Mouse (Mus musculus): ENCODE data around the gene Otc.

The Otc gene

GRCm38 (mm10) chrX:10251852-10252504 lies at the start of gene Otc:
Otc (plus strand) TSS chrX:10252305.
- no peak for DNase-seq (ENCODE audit: low spot score in 2 of 2)

DNA sequence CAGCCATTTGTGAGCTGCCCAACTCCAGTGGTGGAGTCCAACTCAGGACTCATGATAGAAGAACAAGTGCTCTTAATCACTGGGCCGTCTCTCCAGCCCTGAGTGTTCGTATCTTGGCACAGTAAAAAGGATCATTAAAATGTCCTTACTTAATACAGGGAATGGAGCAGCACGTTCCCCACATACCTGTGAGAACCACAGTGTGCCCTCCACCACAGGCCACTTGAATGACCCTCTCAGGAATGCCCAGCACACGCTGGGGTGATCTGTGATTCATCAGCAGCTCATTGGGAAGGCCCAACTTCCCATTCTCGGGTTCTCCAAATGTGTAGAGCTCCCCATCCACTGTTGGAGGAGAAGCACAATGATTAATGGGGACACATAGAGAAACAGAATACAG lies 46.2 kb upstream of the Otc start:
- no peak for DNase-seq (ENCODE audit: low spot score in 2 of 2)

- peak; percentile 5 to 8 for DNase-seq (ENCODE audit: low spot score in 2 of 2)
These were observed 36.1 kb upstream of the Otc start for GRCm38 (mm10) chrX:10215972-10216371.

- DNase-seq (ENCODE audit: low spot score in 2 of 2), result peak; percentile 82
These were observed 35.6 kb upstream of the Otc start, which contains the start of gene Rpgr for GRCm38 (mm10) chrX:10216410-10216949. Rpgr (minus strand) TSS chrX:10216920.

GRCm38 (mm10) chrX:10219281-10219680 lies 32.8 kb upstream of the Otc start:
- DNase-seq (ENCODE audit: low spot score in 2 of 2), result no peak

GRCm38 (mm10) chrX:10233051-10233450 lies 19.1 kb upstream of the Otc start:
- DNase-seq (ENCODE audit: low spot score in 2 of 2), result peak in 1 of 2 experiments; percentile 2

GRCm38 (mm10) chrX:10234617-10235016 lies 17.5 kb upstream of the Otc start:
- DNase-seq (ENCODE audit: low spot score in 2 of 2), result no peak

- DNase-seq (ENCODE audit: low spot score in 2 of 2), result no peak
These were observed 12.6 kb upstream of the Otc start for GRCm38 (mm10) chrX:10239515-10239914.

DNA sequence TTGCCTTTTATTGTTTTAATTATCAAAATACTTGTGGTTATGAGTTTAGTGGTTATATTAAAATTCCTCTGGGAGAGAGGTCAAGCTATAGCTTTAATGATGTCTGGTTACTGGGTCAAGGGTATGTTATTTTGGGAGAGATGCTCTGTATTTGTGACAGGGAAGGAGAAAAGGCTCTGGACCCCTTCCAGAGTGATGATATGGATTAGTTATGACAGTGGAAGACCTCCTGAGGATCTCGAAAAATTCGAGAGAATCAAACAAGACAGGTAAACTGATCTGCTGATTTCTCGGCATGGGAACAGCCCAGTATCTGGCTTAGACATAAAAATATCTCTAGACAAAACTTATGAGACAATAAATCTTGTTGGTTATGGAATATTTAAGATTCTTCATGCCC lies 8.2 kb upstream of the Otc start:
- no peak for DNase-seq (ENCODE audit: low spot score in 2 of 2)

DNA sequence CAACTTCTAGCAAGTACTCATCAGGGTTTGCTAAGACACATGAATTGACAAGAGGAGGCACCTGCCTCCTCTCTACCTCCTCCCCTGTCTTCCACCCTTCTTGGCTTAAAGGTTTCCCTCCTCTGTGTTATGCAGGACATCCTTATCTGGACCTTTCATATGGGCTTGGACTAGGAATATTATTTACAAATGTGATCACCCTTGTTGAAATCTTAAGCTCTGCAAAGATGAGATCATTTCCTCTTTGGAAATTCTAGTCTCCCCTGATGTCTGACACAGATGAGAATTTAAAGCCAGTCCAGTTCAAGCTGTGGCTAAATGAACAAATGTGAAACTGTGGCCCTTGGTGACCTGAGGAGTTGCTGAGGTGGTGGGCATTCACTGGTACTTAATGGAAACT lies 748 bp upstream of the Otc start:
- DNase-seq (ENCODE audit: low spot score in 2 of 2), result no peak

DNA sequence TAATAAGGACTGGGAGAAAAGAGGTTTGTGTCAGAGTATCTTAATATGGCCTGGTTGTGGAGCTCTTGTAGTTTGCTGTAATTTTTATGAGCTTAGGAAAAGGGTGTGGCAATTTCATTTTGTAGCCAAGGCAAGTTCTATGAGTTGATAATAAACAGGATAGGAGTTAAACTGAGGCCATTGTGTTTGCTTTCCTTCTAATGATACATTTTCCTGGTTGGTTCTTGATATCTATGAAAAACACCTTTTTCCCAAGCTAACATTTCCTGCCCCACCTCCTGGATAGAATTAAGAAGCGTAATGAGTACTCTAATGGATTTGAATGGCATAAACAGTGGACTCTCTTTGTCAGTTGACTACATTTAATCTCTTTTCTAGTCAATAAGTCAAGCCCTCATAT lies 5.7 kb downstream of the Otc start:
- DNase-seq (ENCODE audit: low spot score in 2 of 2), result no peak

DNA sequence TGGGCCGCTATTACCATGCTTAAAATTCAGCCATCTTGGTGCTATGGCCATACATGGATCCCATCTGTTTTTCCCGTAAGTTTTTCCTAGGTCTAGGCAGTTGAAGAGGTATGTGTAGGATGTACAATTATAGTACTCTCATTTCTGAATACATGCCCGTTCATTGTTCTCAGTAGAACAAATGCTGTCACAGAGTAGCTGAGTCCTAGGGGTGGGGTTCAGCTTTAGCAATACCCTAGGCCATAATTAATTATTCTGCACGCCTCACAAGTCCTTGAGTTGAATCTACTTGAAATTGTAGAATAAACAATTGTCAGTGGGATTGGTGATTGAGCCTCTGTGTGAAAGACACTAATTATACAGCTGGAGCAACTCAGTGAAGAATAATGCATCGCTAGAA lies 6.2 kb downstream of the Otc start:
- DNase-seq (ENCODE audit: low spot score in 2 of 2), result no peak

- no peak for DNase-seq (ENCODE audit: low spot score in 2 of 2)
These were observed 16.2 kb downstream of the Otc start for GRCm38 (mm10) chrX:10268308-10268707.

- no peak for DNase-seq (ENCODE audit: low spot score in 2 of 2)
These were observed 16.8 kb downstream of the Otc start for GRCm38 (mm10) chrX:10268761-10269437.

DNA sequence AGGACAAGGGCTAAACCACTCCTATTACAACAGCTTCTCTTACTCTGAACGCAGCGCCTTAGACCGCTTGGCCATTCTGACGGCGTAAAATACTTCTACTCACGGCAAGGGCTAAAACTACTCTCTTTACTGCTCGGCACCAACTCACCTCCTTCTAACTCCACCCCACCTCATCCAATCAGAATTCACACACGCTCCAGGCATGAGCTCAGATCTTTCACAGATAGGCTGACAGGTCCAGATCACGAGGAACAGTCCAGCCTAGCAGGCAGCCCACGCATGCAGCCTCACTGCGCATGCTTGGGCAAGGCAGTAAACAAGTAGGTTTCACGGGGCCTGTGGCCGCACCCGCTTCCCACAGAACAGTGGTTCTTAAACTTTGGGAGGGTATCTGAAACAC lies 45.2 kb downstream of the Otc start:
- no peak for DNase-seq (ENCODE audit: low spot score in 2 of 2)

- DNase-seq (ENCODE audit: low spot score in 2 of 2), result no peak
These were observed 66.1 kb downstream of the Otc start for GRCm38 (mm10) chrX:10318176-10318575.

- no peak for DNase-seq (ENCODE audit: low spot score in 2 of 2)
These were observed 78.1 kb downstream of the Otc start for GRCm38 (mm10) chrX:10330246-10330645.

- no peak for DNase-seq (ENCODE audit: low spot score in 2 of 2)
These were observed 79.6 kb downstream of the Otc start for GRCm38 (mm10) chrX:10331749-10332148.

- no peak for DNase-seq (ENCODE audit: low spot score in 2 of 2)
These were observed 84.7 kb downstream of the Otc start for GRCm38 (mm10) chrX:10336816-10337215.

DNA sequence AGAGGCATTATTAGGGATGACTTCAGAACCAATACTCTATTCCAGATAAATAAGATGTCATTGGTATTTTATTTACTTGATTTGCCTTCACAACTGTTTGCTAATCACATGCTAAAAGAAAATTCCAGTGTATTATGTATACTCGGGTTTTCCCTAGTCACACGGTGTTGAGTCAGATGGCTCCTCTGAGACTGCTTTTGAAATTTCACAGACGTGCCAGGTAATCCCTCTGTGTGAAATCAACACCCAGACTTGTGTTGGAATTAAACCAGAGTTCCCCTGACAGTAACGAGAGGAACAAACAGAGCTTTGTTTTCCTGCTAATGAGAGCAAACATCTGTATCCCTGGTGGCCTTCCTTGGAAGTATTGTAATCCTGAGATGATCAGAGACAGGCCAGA lies 103.8 kb downstream of the Otc start:
- DNase-seq (ENCODE audit: low spot score in 2 of 2), result no peak

Data from right cerebral cortex, postnatal 36 days (tissue).